Mouse (Mus musculus) gastrocnemius, postnatal 25 days (tissue): ENCODE data around the gene Vmn1r118. TPM values are rescaled to one million over a fixed set of nuclear protein-coding genes. Genes with fewer than 3 reads are reported as not detected.
"Not testable (repeated sequence)": the region's sequence is repeated elsewhere in the genome, so short reads cannot be mapped to it uniquely, and the experiment has no call there.

Experiments used
- DNase-seq: peaks from one replicate; pipeline ENCODE4 v3.0.0; 2022
- long read RNA-seq, 2 experiments: library from polyadenylated mRNA; stranded (forward); transcript quantifications; one replicate each; pipeline ENCODE4 v2.0.0; 2021
- total RNA-seq, 2 experiments: library from RNA; stranded (reverse); gene quantifications; 1 replicate in 1 of 2; 2 replicates in 1 of 2; pipeline ENCODE4 v1.2.3; 2021

The Vmn1r118 gene
- not detected for total RNA-seq
- long read RNA-seq, experiment 1, result 0 reads
- long read RNA-seq, experiment 2, result 0 reads

- DNase-seq, result not testable (repeated sequence)
These were observed at the start of gene Vmn1r118 for GRCm38 (mm10) chr7:20912247-20912646. Vmn1r118 (minus strand) TSS chr7:20912347.

GRCm38 (mm10) chr7:20884021-20884420 lies 28.1 kb downstream of the Vmn1r118 start, which contains the start of gene Vmn1r117:
Vmn1r117 (minus strand) TSS chr7:20884121.
- not testable (repeated sequence) for DNase-seq

- not testable (repeated sequence) for DNase-seq
These were observed 40.2 kb downstream of the Vmn1r118 start, which contains the start of gene Vmn1r116 for GRCm38 (mm10) chr7:20871956-20872355. Vmn1r116 (plus strand) TSS chr7:20872256.

Other genes starting within 250 kb of the Vmn1r118 start
- not detected for gene Vmn1r107, start 243.4 kb downstream of the Vmn1r118 start, total RNA-seq
- gene Vmn1r111, start 209.1 kb downstream of the Vmn1r118 start, total RNA-seq, result not detected
- not detected for gene Gm10668, start 181.7 kb downstream of the Vmn1r118 start, total RNA-seq
- not detected for gene Vmn1r112, start 141.2 kb downstream of the Vmn1r118 start, total RNA-seq
- not detected for gene Vmn1r113, start 125.1 kb downstream of the Vmn1r118 start, total RNA-seq
- gene Vmn1r114, start 100.2 kb downstream of the Vmn1r118 start, total RNA-seq, result not detected
- gene Vmn1r115, start 67.4 kb downstream of the Vmn1r118 start, total RNA-seq, result not detected
- gene Vmn1r116, start 40.1 kb downstream of the Vmn1r118 start, total RNA-seq, result not detected
- gene Vmn1r117, start 28.2 kb downstream of the Vmn1r118 start, total RNA-seq, result not detected
- gene Vmn1r119, start 100.1 kb upstream of the Vmn1r118 start, total RNA-seq, result not detected
- gene Vmn1r120, start 141.4 kb upstream of the Vmn1r118 start, total RNA-seq, result not detected
- gene Vmn1r121, start 186.2 kb upstream of the Vmn1r118 start, total RNA-seq, result not detected
- gene Vmn1r122, start 221.8 kb upstream of the Vmn1r118 start, total RNA-seq, result not detected
- not detected for gene Vmn1r123, start 249.8 kb upstream of the Vmn1r118 start, total RNA-seq